Mouse (Mus musculus) ES-E14 (cell line): ENCODE results near the gene Acox1. TPM values are rescaled to one million over a fixed set of nuclear protein-coding genes. Genes with fewer than 3 reads are reported as not detected.

Source experiments
- DNase-seq: peaks from one replicate; pipeline ENCODE4 v3.0.0-alpha.2; 2013; ENCODE audit warnings: low read depth, low spot score
- H3K27ac ChIP-seq: 2 replicates; pipeline ENCODE4 v1.5.1; 2012; ENCODE audit warnings: low read depth, mild to moderate bottlenecking, low read length, moderate library complexity, mixed read lengths; ENCODE audit not compliant: poor library complexity, insufficient read depth, severe bottlenecking
- H3K36me3 ChIP-seq: 2 replicates; pipeline ENCODE4 v1.6.1; 2012; ENCODE audit warnings: mild to moderate bottlenecking, low read length, moderate library complexity, mixed read lengths; ENCODE audit not compliant: control insufficient read depth, poor library complexity, insufficient read depth, severe bottlenecking
- H3K4me1 ChIP-seq, 2 experiments: fragments of 150-350 bp in 1 of 2; sonication (generic) in 1 of 2; 2 replicates each; pipeline ENCODE4 v1.6.1; 2012; ENCODE audit warnings: low read length in 2 of 2, mild to moderate bottlenecking in 1 of 2, mixed read lengths in 1 of 2; ENCODE audit not compliant: control insufficient read depth in 2 of 2, insufficient read depth in 2 of 2, poor library complexity in 1 of 2
- H3K4me3 ChIP-seq, 2 experiments: fragments of 150-350 bp in 1 of 2; sonication (generic) in 1 of 2; 2 replicates each; pipeline ENCODE4 v1.5.1; 2012; ENCODE audit warnings: low read length in 2 of 2, low read depth in 1 of 2, mild to moderate bottlenecking in 1 of 2, mixed read lengths in 1 of 2; ENCODE audit not compliant: insufficient read depth in 1 of 2, poor library complexity in 1 of 2, severe bottlenecking in 1 of 2
- H3K9ac ChIP-seq: 2 replicates; pipeline ENCODE4 v1.6.1; 2012; ENCODE audit warnings: low read depth, mild to moderate bottlenecking, low read length, mixed read lengths; ENCODE audit not compliant: poor library complexity, insufficient read depth, severe bottlenecking
- H3K9me3 ChIP-seq: fragments of 150-350 bp; sonication (generic); 2 replicates; pipeline ENCODE4 v1.6.1; 2012; ENCODE audit warnings: low read depth, mild to moderate bottlenecking, low read length; ENCODE audit not compliant: control insufficient read depth, insufficient read depth
- CHD2 ChIP-seq: IDR thresholded peaks from 2 replicates; pipeline ENCODE4 v1.6.1; 2014; ENCODE audit warnings: mild to moderate bottlenecking, low read depth, low read length, inconsistent platforms
- HCFC1 ChIP-seq: IDR thresholded peaks from 2 replicates; pipeline ENCODE4 v1.6.1; 2012; ENCODE audit warnings: low read length, inconsistent platforms, borderline replicate concordance; ENCODE audit not compliant: insufficient read depth
- MAFK ChIP-seq: IDR thresholded peaks from 2 replicates; pipeline ENCODE4 v1.6.1; 2014; ENCODE audit warnings: mild to moderate bottlenecking, low read depth, low read length, inconsistent platforms; ENCODE audit not compliant: insufficient read depth
- ZC3H11A ChIP-seq: IDR thresholded peaks from 2 replicates; pipeline ENCODE4 v1.6.1; 2012; ENCODE audit warnings: low read depth, mild to moderate bottlenecking, inconsistent platforms, low read length, borderline replicate concordance
- ZNF384 ChIP-seq: IDR thresholded peaks from 2 replicates; pipeline ENCODE4 v1.6.1; 2012; ENCODE audit warnings: low read depth, low read length, inconsistent platforms
- in situ Hi-C, 2 experiments: fragments of 600-800 bp; cut with MboI; formaldehyde crosslinking; loops; one replicate each; pipeline ENCODE4 v1.15.1; 2025; ENCODE audit warnings: low sequenced_read_pairs in 2 of 2, inconsistent platforms in 1 of 2; ENCODE audit not compliant: unreplicated experiment in 2 of 2
- total RNA-seq: library from RNA; depleted of rRNA; stranded (reverse); fragments of 300-350 nt; gene quantifications from 2 replicates; pipeline ENCODE4 v1.2.3, GENCODE M21; 2012

The Acox1 gene
- total RNA-seq, 1 experiment = 16.5 TPM

GRCm38 (mm10) chr11:116161312-116161711, 37.5 kb downstream of the Acox1 start:
- Histone ChIP-seq H3K36me3 (peaks cover 3% of the 10 kb centered on the region; the same call in 1 of the 2 replicates), H3K9ac (no peak overlapping the region), H3K4me1 (peaks cover 5 to 11% of the 10 kb centered on the region in 2 experiments; a peak in 3 of 4 replicates), H3K4me3 (no peak overlapping the region), H3K27ac (no peak overlapping the region), H3K9me3 (no peaks in the 10 kb centered on the region)
- no peak for DNase-seq
- in situ Hi-C loops = no loop called here
- no peak for TF ChIP-seq ZNF384
- TF ChIP-seq ZC3H11A = no peak
- no peak for TF ChIP-seq HCFC1
- no peak for TF ChIP-seq MAFK
- no peak for TF ChIP-seq CHD2

DNA sequence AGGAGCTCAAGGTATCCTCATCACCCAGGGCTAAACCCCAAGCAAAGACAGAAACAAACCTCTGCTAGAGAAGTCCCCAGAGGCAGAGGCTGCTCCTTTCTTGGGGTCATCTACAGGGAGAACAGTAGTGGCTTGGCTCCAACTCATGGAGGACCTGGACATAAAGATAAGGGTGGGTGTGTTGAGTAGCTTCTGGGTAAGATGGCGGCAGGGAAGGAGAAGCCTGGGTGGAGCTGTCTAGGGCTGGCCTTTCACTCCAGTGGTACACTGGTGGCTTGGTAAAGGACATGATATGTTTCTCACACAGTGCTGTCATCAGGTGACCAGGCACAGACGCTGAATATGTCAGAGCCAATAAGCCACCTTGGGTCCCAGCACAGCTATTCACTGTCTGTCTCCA, 47.9 kb downstream of the Acox1 start:
- Histone ChIP-seq H3K9me3 (no peaks in the 10 kb centered on the region), H3K27ac (no peak overlapping the region), H3K4me3 (no peak overlapping the region), H3K9ac (no peak overlapping the region), H3K4me1 (peaks cover 0 to 10% of the 10 kb centered on the region in 2 experiments; a peak in 1 of 4 replicates), H3K36me3 (peaks cover 19% of the 10 kb centered on the region)
- TF ChIP-seq CHD2 (no peak), MAFK (no peak), ZC3H11A (no peak), HCFC1 (no peak), ZNF384 (no peak)
- in situ Hi-C loops = no loop called here
- DNase-seq = no peak

DNA sequence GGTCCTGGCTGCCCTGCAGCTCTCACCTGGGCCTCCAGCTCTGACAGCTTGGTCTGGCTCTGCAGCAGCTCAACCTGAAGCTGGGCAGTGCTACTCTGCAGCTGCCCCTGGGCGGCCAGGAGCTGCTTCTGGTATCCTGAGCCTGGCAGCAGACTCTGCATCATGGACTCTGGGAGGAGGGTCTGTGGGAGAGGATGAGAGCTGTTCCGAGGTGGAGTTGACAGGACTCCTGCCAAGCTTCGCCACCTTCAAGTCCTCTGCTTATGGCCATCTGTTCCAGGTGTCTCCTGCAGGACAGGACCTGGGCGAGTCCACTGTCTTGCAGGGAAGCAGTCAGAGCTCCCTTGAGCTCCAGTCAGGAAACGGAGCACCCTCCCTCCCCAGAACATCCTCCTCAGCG, 49.5 kb downstream of the Acox1 start:
- no peak for DNase-seq
- no peaks in the 10 kb centered on the region for H3K9me3 ChIP-seq
- peaks cover 14% of the 10 kb centered on the region for H3K36me3 ChIP-seq
- H3K27ac ChIP-seq = no peak overlapping the region
- in situ Hi-C loops = no loop called here
- TF ChIP-seq HCFC1 (no peak), MAFK (no peak), ZC3H11A (no peak)
- H3K4me3 ChIP-seq = no peak overlapping the region
- no peak overlapping the region for H3K9ac ChIP-seq
- H3K4me1 ChIP-seq = peaks cover 0 to 17% of the 10 kb centered on the region in 2 experiments; a peak in 1 of 4 replicates

- Histone ChIP-seq H3K9me3 (no peaks in the 10 kb centered on the region), H3K4me3 (no peak overlapping the region; a peak in 1 of 4 replicates), H3K9ac (no peak overlapping the region), H3K36me3 (peaks cover 14% of the 10 kb centered on the region), H3K27ac (no peak overlapping the region), H3K4me1 (peaks cover 0 to 17% of the 10 kb centered on the region in 2 experiments; a peak in 1 of 4 replicates)
- in situ Hi-C loops = no loop called here
- DNase-seq = no peak
- TF ChIP-seq MAFK = no peak
- no peak for TF ChIP-seq ZNF384
- TF ChIP-seq HCFC1 = no peak
- no peak for TF ChIP-seq CHD2
- TF ChIP-seq ZC3H11A = no peak
Measured at GRCm38 (mm10) chr11:116148761-116149221, 50.1 kb downstream of the Acox1 start.

DNA sequence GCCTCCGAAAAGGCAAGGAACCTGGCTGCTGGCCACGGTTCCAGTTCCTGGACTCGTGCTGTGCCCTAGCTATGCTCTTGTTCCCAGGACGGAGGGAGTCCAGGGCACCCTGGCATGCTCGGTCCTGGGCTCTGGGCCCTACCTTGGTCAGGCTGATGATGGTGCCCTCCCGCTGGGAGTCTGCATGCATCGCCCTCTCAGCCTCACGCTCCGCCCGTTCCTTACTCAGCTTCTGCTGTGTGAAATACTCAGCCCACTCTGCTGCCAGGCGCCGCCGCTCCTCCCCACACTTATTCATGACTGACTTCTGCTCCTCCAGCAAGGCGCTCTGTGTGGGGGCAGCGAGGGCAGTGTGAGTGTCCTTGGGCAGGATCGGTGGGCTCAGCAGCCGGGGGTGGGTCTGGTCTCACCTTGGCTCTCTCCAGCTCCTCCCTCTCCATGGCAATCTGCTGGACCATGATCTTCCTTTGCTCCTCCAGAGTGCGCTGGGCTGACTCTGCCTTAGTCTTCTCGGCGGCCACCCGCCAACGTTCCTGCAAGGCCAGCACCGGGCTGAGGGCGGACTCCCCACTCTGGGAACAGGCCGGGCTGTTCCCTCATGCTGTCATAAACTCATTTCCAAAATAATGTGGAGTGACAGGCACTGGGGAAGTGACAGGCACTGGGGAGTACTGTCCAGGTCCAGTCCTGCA, 52.4 kb downstream of the Acox1 start:
- Histone ChIP-seq H3K4me3 (peak overlapping the region; percentile 5 to 39; a peak in 2 of 4 replicates), H3K4me1 (peaks cover 0 to 30% of the 10 kb centered on the region in 2 experiments; a peak in 2 of 4 replicates)
- no peak for TF ChIP-seq ZC3H11A
- TF ChIP-seq CHD2 = no peak
- TF ChIP-seq HCFC1 = no peak
- no peak for TF ChIP-seq ZNF384
- no peak for TF ChIP-seq MAFK

More for the DNA sequence above, 52.4 kb downstream of the Acox1 start:
- no peaks in the 10 kb centered on the region for H3K9me3 ChIP-seq
- in situ Hi-C loops = no loop called here
- H3K36me3 ChIP-seq = peaks cover 7% of the 10 kb centered on the region; the same call in 1 of the 2 replicates
- DNase-seq = no peak
- H3K9ac ChIP-seq = no peak overlapping the region
- H3K27ac ChIP-seq = no peak overlapping the region
